Mouse (Mus musculus) ZHBTc4 (cell line): ENCODE results near the gene Sh2d6.
"Not testable (repeated sequence)": the region's sequence is repeated elsewhere in the genome, so short reads cannot be mapped to it uniquely, and the experiment has no call there.

Experiments
- DNase-seq: peaks from one replicate; pipeline ENCODE4 v3.0.0-alpha.2; 2011; ENCODE audit warnings: low read depth, low spot score

Gene Sh2d6

DNA sequence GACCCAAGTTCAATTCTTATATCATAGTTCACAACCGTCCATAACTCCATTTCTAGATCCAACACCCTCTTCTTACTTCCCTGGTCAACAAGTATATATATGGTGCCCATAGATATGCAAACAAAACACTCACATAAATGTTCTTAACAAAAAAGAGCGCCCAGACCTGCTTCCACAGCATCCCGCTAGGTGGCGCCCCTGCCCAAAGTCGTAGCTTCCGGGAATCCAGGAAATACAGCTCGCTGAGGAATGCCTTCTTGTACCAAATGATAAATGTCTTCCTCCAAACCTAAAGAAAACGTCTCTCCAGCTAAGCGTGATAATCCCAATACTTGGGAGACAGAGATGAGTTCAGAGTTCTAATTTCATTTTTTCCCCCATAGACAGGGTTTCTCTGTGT is 13.7 kb upstream of the Sh2d6 start:
- DNase-seq: peak; percentile 85

DNA sequence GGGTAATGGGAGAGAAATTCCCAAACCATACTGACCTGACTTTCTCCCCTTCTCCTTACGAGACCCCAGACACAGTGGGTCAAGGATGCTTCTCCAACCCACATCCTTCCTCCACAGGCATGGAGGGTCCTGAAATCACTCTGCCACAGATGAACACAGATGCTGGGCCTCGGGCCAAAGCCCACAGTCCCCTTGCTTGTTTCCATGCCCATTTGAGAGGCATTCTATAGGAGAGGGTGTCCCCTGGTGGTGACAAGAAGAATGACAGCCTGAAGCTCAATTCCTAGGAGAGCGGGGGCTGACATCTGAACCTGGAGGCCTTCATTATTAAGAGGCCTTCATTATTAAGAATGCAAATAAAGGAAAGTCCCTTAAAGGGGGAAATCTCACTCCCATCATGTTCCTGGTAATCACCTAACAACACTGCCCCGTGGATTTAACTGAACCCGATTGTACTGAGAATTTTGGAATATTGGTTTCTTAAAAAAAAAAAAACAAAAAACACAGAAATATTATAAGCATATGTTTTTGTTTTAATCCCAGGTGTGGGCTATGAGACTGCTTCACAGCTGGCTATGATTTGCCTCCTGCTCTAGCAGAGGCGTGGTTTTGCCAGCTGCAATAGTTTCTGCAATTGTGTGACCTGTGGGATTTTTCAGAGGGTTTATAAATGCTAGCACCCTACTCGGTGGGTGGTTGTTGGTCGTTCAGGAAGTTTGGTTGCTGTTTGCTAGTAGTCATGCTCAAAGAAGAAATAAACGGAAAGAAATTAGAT is 12.7 kb upstream of the Sh2d6 start:
- DNase-seq: peak; percentile 86

- DNase-seq: not testable (repeated sequence)
These were observed 12.0 kb upstream of the Sh2d6 start for GRCm38 (mm10) chr6:72533555-72533954.

- no peak for DNase-seq
These were observed 11.1 kb upstream of the Sh2d6 start for GRCm38 (mm10) chr6:72532580-72532979.

GRCm38 (mm10) chr6:72528410-72529151 is 7.1 kb upstream of the Sh2d6 start:
- DNase-seq: no peak

DNA sequence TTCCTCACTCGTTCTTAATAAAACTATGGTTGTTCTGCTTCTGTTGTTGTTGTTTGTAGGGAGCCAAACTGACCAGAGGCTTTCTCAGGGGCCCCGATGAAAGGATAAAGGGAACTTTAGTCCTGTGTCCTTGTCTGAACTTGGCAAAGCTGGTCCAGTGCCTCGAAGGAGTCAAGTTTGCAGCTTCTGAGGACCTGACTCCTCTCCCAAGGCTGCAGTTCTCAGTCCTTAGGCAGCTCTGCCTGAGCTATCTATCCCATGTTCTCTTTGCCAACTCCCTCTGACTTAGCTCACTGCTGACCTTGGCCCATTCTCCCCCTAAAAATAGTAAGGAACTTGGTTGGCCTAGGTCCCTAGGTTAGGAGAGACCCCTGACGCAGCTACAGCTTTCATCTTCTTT is 5.6 kb upstream of the Sh2d6 start:
- no peak for DNase-seq

- DNase-seq: no peak
These were observed 2.7 kb upstream of the Sh2d6 start for GRCm38 (mm10) chr6:72524160-72524559.

- no peak for DNase-seq
These were observed 1.7 kb upstream of the Sh2d6 start for GRCm38 (mm10) chr6:72523222-72523621.

DNA sequence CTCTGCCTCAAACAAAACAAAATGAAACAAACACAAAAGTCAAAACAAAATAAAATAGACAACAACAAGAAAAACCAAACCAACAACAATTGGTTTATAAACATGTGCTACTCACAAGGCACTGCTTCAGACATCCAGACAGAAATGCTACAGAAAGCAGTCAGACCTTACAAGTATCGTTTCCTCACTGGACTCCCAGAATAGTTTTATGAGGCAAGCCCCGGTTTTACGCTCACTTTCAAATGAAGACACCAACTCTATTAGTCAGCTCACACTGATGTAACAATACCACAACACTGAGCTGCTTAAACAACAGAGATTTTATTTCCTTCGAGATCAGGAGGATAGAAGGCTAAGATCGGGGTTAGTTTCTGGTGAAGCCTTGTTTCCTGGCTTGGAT is 781 bp upstream of the Sh2d6 start:
- DNase-seq: no peak

DNA sequence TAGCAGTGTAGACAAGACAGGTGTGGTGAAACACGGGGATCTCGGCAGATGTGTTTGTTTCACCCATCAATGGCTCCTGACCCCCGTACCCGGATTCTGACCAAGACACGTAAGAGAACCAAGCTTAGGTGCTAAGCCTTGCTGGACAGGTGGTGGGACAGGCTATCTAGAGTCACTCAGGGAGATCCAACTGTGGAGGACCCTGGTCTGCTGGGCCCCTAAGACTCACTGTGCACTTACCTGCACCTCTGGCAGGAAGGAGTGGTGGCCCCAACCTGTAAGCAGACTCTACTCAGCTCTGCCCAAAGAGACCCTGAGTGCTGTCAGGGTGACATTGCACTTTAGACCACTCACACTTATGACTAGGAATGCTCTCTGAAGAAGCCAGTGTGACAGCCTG is 603 bp downstream of the Sh2d6 start:
- DNase-seq: no peak

DNA sequence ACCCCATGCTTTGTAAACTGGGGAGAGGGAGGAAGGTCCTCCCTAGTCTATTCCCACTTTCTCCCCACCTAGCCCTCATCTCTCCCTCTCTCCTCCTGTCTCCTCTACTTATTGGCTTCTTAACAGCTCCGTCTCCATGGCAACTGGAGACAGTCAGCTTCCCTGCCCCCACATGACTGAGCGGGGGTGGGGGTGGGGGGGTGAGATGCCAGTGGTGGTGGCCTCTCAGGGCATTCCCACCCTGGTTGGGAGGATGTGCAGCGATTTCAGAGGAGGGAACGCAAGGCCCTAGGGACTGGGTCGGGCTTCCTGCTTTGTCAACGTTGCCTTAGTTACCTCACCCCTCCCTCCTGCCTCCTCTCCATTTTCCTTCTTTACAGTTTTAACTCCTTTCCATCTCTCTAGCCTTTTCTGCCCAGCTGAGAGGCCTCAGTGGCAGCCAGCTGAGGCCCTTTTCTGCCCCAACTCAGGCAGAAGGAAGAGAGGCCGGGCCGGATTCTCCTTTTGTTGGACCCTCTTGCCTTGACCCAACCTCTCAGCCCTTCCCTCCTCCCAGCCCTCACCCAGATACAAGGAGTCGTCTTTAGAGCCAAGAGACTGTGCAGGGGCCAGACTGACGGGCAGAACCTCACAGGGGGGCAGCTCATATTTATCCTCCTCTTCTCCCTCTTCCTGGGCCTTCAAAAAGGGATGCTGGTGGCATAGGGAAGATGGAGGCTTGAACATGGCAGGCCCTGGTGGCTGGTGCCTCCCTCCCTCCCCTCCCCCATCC is 1.4 kb downstream of the Sh2d6 start:
- peak; percentile 68 for DNase-seq

- DNase-seq: no peak
These were observed 2.2 kb downstream of the Sh2d6 start for GRCm38 (mm10) chr6:72519303-72519702.

DNA sequence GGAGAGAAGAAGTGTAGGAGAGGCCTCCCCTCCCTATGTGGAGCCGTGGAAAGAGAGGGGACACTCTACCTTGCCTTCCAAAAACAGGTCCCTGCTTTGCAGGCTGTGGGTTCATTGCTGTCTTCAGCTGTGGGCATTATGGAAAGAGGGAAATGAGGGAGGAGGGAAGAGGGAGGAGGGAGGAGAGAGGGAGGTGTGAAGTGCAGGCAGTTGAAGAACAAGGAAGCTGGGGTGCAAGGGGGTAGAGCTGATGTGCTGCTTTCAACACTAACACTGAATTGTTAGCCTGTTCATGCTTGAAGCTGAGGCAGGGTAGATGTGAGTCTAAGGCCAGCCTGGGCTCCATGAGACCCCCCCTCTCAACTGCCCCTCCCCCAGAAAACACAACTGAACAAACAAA is 2.7 kb downstream of the Sh2d6 start:
- DNase-seq: no peak

GRCm38 (mm10) chr6:72515644-72516043 is 5.9 kb downstream of the Sh2d6 start:
- no peak for DNase-seq

- DNase-seq: no peak
These were observed 8.5 kb downstream of the Sh2d6 start for GRCm38 (mm10) chr6:72513071-72513440.

- peak; percentile 84 for DNase-seq
These were observed 9.0 kb downstream of the Sh2d6 start for GRCm38 (mm10) chr6:72512386-72513070.

DNA sequence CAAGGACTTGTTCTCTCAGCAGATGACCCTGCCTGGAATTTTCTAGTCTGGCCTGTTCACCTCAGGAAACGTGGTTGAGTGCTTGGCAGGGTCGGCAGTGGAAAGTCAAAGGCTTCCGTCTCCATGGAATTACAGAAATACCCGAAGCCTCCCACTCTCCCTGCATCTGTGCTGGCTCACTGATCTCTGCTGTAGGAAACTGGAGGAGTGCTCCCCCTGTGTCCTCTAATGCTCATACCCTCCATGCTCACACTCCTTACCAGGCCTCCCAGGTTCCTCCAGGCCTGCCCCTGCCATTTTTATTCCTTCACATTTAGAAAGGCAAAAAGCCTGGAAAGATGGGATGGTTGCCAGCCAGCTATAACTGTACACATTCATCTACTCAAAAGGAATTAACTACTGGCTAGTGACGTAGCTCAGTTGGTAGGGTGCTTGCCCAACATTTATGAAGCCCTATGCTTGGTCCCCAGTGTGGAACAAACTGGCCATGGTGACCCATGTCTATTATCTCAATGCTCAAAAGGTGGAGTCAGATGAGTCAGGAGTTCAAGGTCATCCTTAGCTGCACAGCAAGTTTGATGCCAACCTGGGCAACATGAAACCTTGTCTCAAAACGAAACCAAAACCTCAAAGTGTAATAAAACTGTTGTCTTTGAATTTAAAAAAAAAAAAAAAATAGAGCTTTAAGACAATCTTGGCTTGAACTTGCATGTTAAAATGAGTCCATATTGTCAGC is 10.7 kb downstream of the Sh2d6 start:
- no peak for DNase-seq

- no peak for DNase-seq
These were observed 11.6 kb downstream of the Sh2d6 start for GRCm38 (mm10) chr6:72509872-72510435.

DNA sequence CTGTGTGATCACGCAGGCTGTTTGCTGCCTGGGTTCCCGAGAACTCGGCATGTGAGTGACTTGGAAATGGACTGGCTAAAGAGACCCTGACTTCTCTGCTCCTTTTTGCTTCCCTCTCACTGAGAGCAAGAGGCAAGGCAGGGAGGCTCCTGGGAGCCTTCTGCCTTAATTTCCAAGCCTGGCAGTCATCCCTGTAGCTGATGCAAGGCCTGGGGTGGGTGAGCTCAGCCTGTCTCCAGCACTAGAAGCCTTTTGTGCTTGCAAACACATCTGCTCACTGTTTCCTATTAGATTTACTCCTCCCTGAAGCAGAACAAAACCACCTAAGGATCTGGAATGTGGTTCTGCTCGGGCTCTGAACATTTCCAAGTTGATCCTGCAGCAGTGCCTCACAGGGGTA is 12.9 kb downstream of the Sh2d6 start:
- DNase-seq: no peak

- no peak for DNase-seq
These were observed 15.4 kb downstream of the Sh2d6 start for GRCm38 (mm10) chr6:72506104-72506503.

DNA sequence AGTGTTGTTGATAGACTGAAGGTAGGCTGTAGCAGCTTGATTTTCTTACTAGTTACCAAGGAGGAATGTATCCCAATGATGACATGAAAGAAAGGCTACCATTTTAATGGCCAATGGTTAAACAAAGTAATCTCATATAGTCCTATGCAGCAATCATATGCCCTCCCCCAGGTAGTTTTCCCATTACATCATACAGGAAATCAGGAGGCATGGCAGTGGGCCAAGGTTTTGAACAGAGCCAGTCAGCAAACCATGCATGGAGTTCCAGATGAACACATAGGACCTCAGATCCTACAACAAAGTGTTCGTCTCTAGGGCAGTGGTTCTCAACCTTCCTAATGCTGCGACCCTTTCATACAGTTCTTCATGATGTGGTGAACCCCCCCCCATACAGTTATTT is 17.6 kb downstream of the Sh2d6 start:
- no peak for DNase-seq
